Mouse (Mus musculus) midbrain, embryonic 15.5 days (tissue): Measurements from ENCODE around the gene Olfr391-ps. TPM values are rescaled to one million over a fixed set of nuclear protein-coding genes. Genes with fewer than 3 reads are reported as not detected.

Experiments used
- ATAC-seq: fragments of 200-750 bp; cut with Nextera tagmentation; replicated peaks from 2 replicates; pipeline ENCODE4 v1.8.0; 2017; ENCODE audit warnings: moderate TSS enrichment
- H3K27ac ChIP-seq: fragments of 300-500 bp; sonication (generic); 2 replicates; pipeline ENCODE4 v1.5.1; 2015; ENCODE audit warnings: mild to moderate bottlenecking, inconsistent platforms
- H3K27me3 ChIP-seq: fragments of 300-500 bp; sonication (generic); replicated peaks from 2 replicates; pipeline ENCODE4 v1.6.1; 2015; ENCODE audit warnings: inconsistent platforms
- H3K36me3 ChIP-seq: fragments of 300-500 bp; sonication (generic); replicated peaks from 2 replicates; pipeline ENCODE4 v1.6.1; 2015; ENCODE audit warnings: inconsistent platforms
- H3K4me1 ChIP-seq: fragments of 300-500 bp; sonication (generic); 2 replicates; pipeline ENCODE4 v1.6.1; 2015; ENCODE audit warnings: inconsistent platforms
- H3K4me2 ChIP-seq: fragments of 300-500 bp; sonication (generic); 2 replicates; pipeline ENCODE4 v1.6.1; 2015; ENCODE audit warnings: inconsistent platforms, mild to moderate bottlenecking, moderate library complexity
- H3K4me3 ChIP-seq: fragments of 300-500 bp; sonication (generic); 2 replicates; pipeline ENCODE4 v1.5.1; 2015; ENCODE audit warnings: mild to moderate bottlenecking, inconsistent platforms
- H3K9ac ChIP-seq: fragments of 300-500 bp; sonication (generic); 2 replicates; pipeline ENCODE4 v1.6.1; 2015; ENCODE audit warnings: mild to moderate bottlenecking, inconsistent platforms
- H3K9me3 ChIP-seq: fragments of 300-500 bp; sonication (generic); 2 replicates; pipeline ENCODE4 v1.6.1; 2016; ENCODE audit warnings: inconsistent platforms
- WGBS: fragments of 180-500 bp; shearing (Covaris S2); methylation state at CpG from one replicate; pipeline ENCODE4 v1.1.7; 2015; ENCODE audit warnings: mixed read lengths; 5-methylcytosine and 5-hydroxymethylcytosine counted together
- polyA plus RNA-seq: library from polyadenylated mRNA; unstranded; fragments of >200 nt; fragmentation: Nextera tagmentation; extraction: Ambion mirVana; gene quantifications from 2 replicates; pipeline ENCODE4 v1.2.1, GENCODE M21; 2015

The Olfr391-ps gene
- polyA plus RNA-seq: not detected in 2 replicates

DNA sequence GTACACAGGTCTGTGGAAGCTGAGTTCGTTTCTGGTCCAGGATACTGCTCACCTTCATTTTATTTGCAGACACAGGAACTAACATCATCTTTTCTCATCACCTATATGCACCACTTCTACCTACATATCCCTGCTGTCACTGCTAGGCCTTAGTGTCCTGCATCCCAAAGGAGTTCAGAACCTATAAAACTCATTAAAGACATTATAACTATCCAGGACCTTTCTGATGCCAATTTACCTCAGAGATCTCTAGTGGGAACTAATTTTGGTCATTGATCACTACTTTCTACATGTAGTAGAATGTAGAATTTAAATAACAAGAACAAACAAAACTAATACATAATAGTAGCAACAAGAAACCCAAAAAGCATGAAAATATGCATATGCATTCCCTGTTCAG is at the start of gene Olfr391-ps:
Gene Olfr391-ps, minus strand, starts transcription at position 101 of the 400 bp plus-strand sequence.
- H3K9me3 ChIP-seq: 0 out of 2 replicates have a peak, but pooled peaks cover 15% of the 10 kb centered on the region
- no peak within 1 kb of the TSS for H3K27ac ChIP-seq
- H3K9ac ChIP-seq: no peak within 1 kb of the TSS
- 30% methylated on average over 1 of the region's 1 CpGs for WGBS
- H3K27me3 ChIP-seq: no peaks in the 10 kb centered on the region
- H3K36me3 ChIP-seq: no peaks in the 10 kb centered on the region
- no peak within 1 kb of the TSS for H3K4me3 ChIP-seq
- H3K4me2 ChIP-seq: no peak within 1 kb of the TSS
- H3K4me1 ChIP-seq: no peaks in the 10 kb centered on the region
- no peak for ATAC-seq

DNA sequence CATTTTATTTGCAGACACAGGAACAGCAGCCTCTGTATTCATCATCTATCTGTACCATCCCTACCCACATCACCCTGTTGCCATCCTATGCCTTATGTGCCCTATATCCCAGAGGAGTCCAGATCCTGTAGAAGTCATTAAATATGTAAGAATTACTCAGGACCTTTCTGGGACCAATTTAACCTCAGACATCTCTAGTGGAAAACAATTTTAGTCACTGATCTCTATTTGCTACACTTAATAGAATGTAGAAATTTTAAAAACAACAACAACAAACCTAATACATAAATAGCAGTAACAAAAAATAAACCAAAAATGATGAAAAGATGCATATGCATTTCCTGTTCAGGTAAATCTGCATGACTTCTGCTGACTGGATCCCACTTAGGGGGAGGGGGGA is 48.5 kb upstream of the Olfr391-ps start, which contains the start of gene Olfr393:
Gene Olfr393, minus strand, starts transcription at position 101 of the 400 bp plus-strand sequence.
- H3K9me3 ChIP-seq: peaks cover 4% of the 10 kb centered on the region; the same call in 1 of the 2 replicates
- H3K4me1 ChIP-seq: no peaks in the 10 kb centered on the region
- H3K36me3 ChIP-seq: no peaks in the 10 kb centered on the region
- no peak within 1 kb of the TSS for H3K4me2 ChIP-seq
- no peak within 1 kb of the TSS for H3K9ac ChIP-seq
- H3K27me3 ChIP-seq: no peaks in the 10 kb centered on the region
- ATAC-seq: no peak
- H3K4me3 ChIP-seq: no peak within 1 kb of the TSS
- H3K27ac ChIP-seq: no peak within 1 kb of the TSS

- H3K36me3 ChIP-seq: no peaks in the 10 kb centered on the region
- no peaks in the 10 kb centered on the region for H3K27me3 ChIP-seq
- no peak within 1 kb of the TSS for H3K4me3 ChIP-seq
- no peaks in the 10 kb centered on the region for H3K4me1 ChIP-seq
- ATAC-seq: no peak
- 0 out of 2 replicates have a peak, but pooled peaks cover 5% of the 10 kb centered on the region for H3K9me3 ChIP-seq
- 94% methylated on average over 1 of the region's 1 CpGs for WGBS
- H3K4me2 ChIP-seq: no peak within 1 kb of the TSS
- no peak within 1 kb of the TSS for H3K9ac ChIP-seq
- H3K27ac ChIP-seq: no peak within 1 kb of the TSS
Measured at GRCm38 (mm10) chr11:73816949-73817348, 14.1 kb upstream of the Olfr391-ps start, which contains the start of gene Olfr392. Olfr392 (minus strand) TSS chr11:73817049.

DNA sequence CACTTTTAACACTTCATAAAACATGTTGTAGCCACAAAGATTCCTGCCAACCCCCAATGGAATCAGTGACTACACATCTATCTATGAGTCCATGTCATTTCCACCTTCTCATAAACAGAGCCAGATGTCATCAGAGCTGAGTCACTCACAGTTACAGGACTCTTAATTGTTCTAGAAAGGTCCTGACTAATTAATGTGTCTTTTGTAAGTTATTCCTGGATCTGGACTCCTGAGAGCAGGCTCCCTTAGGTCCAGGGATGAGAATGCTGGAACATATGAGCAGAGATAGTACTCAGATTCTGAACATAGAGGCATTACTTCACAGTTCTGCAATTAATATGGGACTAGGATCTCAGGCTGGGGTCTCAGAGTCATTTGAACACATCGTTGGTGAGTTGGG is 20.2 kb downstream of the Olfr391-ps start, which contains the start of gene Olfr390:
Gene Olfr390, plus strand, starts transcription at position 301 of the 400 bp plus-strand sequence.
- Histone ChIP-seq H3K4me1 (no peaks in the 10 kb centered on the region), H3K36me3 (no peaks in the 10 kb centered on the region), H3K9me3 (no peaks in the 10 kb centered on the region; the same call in 1 of the 2 replicates), H3K4me2 (no peak within 1 kb of the TSS), H3K27ac (no peak within 1 kb of the TSS), H3K9ac (no peak within 1 kb of the TSS), H3K4me3 (no peak within 1 kb of the TSS), H3K27me3 (no peaks in the 10 kb centered on the region)
- 67% methylated on average over 1 of the region's 1 CpGs for WGBS
- ATAC-seq: no peak

GRCm38 (mm10) chr11:73780613-73781012 is 22.2 kb downstream of the Olfr391-ps start, which contains the start of gene Olfr389:
Olfr389 (minus strand) TSS chr11:73780713.
- no peaks in the 10 kb centered on the region for H3K36me3 ChIP-seq
- H3K27ac ChIP-seq: no peak within 1 kb of the TSS
- H3K9ac ChIP-seq: no peak within 1 kb of the TSS
- 83% methylated on average over 1 of the region's 1 CpGs for WGBS
- no peaks in the 10 kb centered on the region for H3K9me3 ChIP-seq
- H3K4me2 ChIP-seq: no peak within 1 kb of the TSS
- no peak within 1 kb of the TSS for H3K4me3 ChIP-seq
- ATAC-seq: no peak
- no peaks in the 10 kb centered on the region for H3K4me1 ChIP-seq
- no peaks in the 10 kb centered on the region for H3K27me3 ChIP-seq

GRCm38 (mm10) chr11:73759115-73759514 is 43.7 kb downstream of the Olfr391-ps start:
- H3K36me3 ChIP-seq: no peaks in the 10 kb centered on the region
- no peak for ATAC-seq
- H3K4me3 ChIP-seq: no peak overlapping the region
- H3K9ac ChIP-seq: no peak overlapping the region
- no peaks in the 10 kb centered on the region for H3K27me3 ChIP-seq
- peaks cover 20% of the 10 kb centered on the region for H3K9me3 ChIP-seq
- no peak overlapping the region for H3K4me2 ChIP-seq
- H3K4me1 ChIP-seq: no peaks in the 10 kb centered on the region
- no peak overlapping the region for H3K27ac ChIP-seq

Other genes starting within 250 kb of the Olfr391-ps start
- not detected in 2 replicates for gene Olfr385, start 210.0 kb downstream of the Olfr391-ps start, polyA plus RNA-seq
- not detected in 2 replicates for gene Olfr384, start 204.5 kb downstream of the Olfr391-ps start, polyA plus RNA-seq
- not detected in 2 replicates for gene Zfp735, start 114.3 kb downstream of the Olfr391-ps start, polyA plus RNA-seq
- not detected in 2 replicates for gene Olfr389, start 22.3 kb downstream of the Olfr391-ps start, polyA plus RNA-seq
- gene Olfr390, start 20.1 kb downstream of the Olfr391-ps start, polyA plus RNA-seq: not detected in 2 replicates
- gene Olfr392, start 14.0 kb upstream of the Olfr391-ps start, polyA plus RNA-seq: not detected in 2 replicates
- not detected in 2 replicates for gene Olfr393, start 48.4 kb upstream of the Olfr391-ps start, polyA plus RNA-seq
- not detected in 2 replicates for gene Olfr394, start 87.7 kb upstream of the Olfr391-ps start, polyA plus RNA-seq
- not detected in 2 replicates for gene Olfr395, start 106.2 kb upstream of the Olfr391-ps start, polyA plus RNA-seq
- gene Olfr23, start 133.6 kb upstream of the Olfr391-ps start, polyA plus RNA-seq: not detected in 2 replicates
- gene Olfr397, start 157.8 kb upstream of the Olfr391-ps start, polyA plus RNA-seq: not detected in 2 replicates
- gene Olfr398, start 187.4 kb upstream of the Olfr391-ps start, polyA plus RNA-seq: not detected in 2 replicates